Mouse (Mus musculus): Measurements from ENCODE around the gene Sri. TPM values are rescaled to one million over a fixed set of nuclear protein-coding genes. Genes with fewer than 3 reads are reported as not detected.

Sri gene
- polyA plus RNA-seq, 1 experiment from 2014 or later = 257 TPM

DNA sequence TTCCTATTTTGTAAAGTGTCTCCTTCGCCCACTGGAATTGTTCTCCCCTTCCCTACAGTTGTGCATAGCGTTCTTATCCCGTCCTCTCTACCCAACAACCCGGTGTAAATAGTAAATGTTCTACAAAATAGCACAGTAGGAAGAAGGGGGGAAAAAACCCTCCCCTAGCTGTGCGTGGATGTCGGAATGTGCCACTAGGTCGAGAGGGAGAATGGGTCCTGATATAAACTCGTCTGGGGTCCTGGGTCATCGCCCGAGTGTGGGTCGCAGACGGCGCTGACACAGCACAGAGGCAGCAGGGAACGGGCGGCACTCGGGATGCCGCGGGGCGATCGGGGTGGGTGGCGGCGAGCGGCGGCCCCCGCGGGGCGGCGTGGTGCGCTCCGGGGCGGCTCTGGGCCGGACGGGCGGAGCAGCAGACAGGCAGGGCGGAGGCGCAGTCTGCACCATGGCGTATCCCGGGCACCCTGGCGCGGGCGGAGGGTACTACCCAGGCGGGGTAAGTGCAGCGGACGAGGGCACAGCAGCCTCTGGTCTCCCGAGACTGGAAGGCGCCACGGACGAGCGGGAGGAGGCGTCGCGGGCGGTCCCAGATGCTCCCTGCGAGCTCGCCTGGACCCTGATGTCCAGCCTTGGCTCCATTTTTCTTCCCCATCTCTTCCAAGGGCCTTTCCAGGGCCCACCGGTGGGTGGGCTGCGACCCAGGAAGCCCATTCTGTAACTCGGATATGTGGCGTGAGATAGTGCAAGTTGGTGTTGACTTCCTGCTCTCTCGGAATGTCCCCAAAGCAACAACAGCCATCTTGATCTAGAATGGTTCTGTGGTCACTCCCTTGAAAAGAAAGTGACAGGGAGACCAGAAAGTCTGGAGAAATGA lies 10.5 kb downstream of the Sri start:
- peaks cover 27% of the 10 kb centered on the region for H3K36me3 ChIP-seq (ENCODE audit: control insufficient read depth, insufficient read depth, low read length)
- H3K9me3 ChIP-seq (ENCODE audit: control insufficient read depth, low read length) = no peaks in the 10 kb centered on the region
- H3K4me2 ChIP-seq (ENCODE audit: low read length) = peak overlapping the region; percentile 82
- H3K27ac ChIP-seq (ENCODE audit: low read depth) = peak overlapping the region; percentile 88
- ATAC-seq (replicated peaks; ENCODE audit: low FRiP score, low TSS enrichment, low read depth) (peak; percentile 97), DNase-seq (ENCODE audit: low spot score) (peak; percentile 90)
- peaks cover 7% of the 10 kb centered on the region for H3K4me1 ChIP-seq (replicated peaks; ENCODE audit: control insufficient read depth, insufficient read depth, low read length)
- no peaks in the 10 kb centered on the region for H3K27me3 ChIP-seq (replicated peaks; ENCODE audit: control insufficient read depth, insufficient read depth, low read length)
- peak overlapping the region; percentile 89 for H3K9ac ChIP-seq (ENCODE audit: low read length)
- peak overlapping the region; percentile 54 for H3K4me3 ChIP-seq (ENCODE audit: low read depth, low read length)
- WGBS = under 1% methylated on average over 57 of the region's 60 CpGs

DNA sequence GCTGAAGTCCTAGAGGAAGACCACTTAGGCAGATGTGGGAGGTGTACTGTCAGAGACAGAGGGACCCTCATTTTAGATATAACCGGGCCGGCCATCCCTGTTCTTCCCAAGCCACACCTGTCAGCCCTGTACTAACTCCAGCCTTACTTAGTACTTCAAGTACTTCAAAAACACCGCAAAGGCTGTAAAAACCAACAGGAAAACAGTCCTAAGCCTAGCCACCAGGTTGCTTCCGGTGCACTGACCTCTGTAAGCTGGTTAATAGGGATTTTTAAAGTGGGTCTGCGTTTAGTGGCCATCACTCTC lies 11.1 kb downstream of the Sri start:
- peak overlapping the region; percentile 82 for H3K4me2 ChIP-seq (ENCODE audit: low read length)
- no peaks in the 10 kb centered on the region for H3K27me3 ChIP-seq (replicated peaks; ENCODE audit: control insufficient read depth, insufficient read depth, low read length)
- peaks cover 33% of the 10 kb centered on the region for H3K36me3 ChIP-seq (ENCODE audit: control insufficient read depth, insufficient read depth, low read length)
- WGBS = 43% methylated on average over 5 of the region's 5 CpGs
- H3K9me3 ChIP-seq (ENCODE audit: control insufficient read depth, low read length) = no peaks in the 10 kb centered on the region
- DNase-seq (ENCODE audit: low spot score) (no peak), ATAC-seq (replicated peaks; ENCODE audit: low FRiP score, low TSS enrichment, low read depth) (peak; percentile 57)
- H3K9ac ChIP-seq (ENCODE audit: low read length) = peak overlapping the region; percentile 89
- H3K4me3 ChIP-seq (ENCODE audit: low read depth, low read length) = peak overlapping the region; percentile 54
- H3K27ac ChIP-seq (ENCODE audit: low read depth) = peak overlapping the region; percentile 88
- H3K4me1 ChIP-seq (replicated peaks; ENCODE audit: control insufficient read depth, insufficient read depth, low read length) = peaks cover 7% of the 10 kb centered on the region

DNA sequence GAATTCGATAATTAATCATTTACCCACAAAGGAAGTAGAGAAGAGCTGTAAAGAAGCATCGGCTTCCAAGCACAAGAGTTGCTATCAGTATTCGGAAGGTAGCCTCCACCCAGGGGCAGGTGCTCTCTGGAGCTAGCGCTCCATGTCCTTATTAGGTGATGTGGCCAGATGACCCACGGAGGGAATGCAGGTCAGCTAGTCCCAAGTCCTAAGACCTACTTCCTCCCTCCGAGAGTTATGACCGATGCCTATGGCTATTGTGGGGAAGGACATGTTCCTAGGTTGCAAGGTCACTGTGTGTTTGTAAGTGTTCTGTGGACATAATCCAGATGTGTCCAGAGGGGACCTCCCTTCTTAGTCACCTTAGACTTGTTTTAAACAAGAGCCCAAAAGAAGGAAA lies 12.2 kb downstream of the Sri start:
- Histone ChIP-seq H3K27me3 (replicated peaks; ENCODE audit: control insufficient read depth, insufficient read depth, low read length) (no peaks in the 10 kb centered on the region), H3K4me1 (replicated peaks; ENCODE audit: control insufficient read depth, insufficient read depth, low read length) (peaks cover 7% of the 10 kb centered on the region), H3K9me3 (ENCODE audit: control insufficient read depth, low read length) (no peaks in the 10 kb centered on the region), H3K4me2 (ENCODE audit: low read length) (no peak overlapping the region), H3K9ac (ENCODE audit: low read length) (no peak overlapping the region), H3K36me3 (ENCODE audit: control insufficient read depth, insufficient read depth, low read length) (peaks cover 38% of the 10 kb centered on the region), H3K4me3 (ENCODE audit: low read depth, low read length) (no peak overlapping the region), H3K27ac (ENCODE audit: low read depth) (no peak overlapping the region)
- 74% methylated on average over 7 of the region's 7 CpGs for WGBS
- no peak for ATAC-seq (replicated peaks; ENCODE audit: low FRiP score, low TSS enrichment, low read depth)
- DNase-seq (ENCODE audit: low spot score) = no peak

DNA sequence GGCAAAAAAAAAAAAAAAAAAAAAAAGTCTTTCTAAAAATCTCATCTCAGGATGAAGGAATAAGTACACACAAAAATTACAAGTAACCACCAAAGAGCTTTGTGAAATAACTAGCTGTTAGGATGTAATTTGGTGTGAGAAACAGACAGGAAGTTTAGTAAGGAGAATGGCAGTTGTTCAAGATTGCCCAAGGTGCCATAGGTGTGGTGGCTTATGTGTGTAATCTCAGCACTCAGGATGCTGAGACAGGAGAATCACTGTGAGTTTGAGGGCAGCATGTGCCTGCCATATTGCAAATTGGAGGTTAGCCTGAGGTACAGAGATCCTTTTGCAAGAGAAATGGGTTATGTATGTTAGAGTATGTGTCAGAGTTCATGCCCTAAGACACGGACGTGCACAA lies 16.6 kb downstream of the Sri start:
- no peak overlapping the region for H3K27ac ChIP-seq (ENCODE audit: low read depth)
- no peak for ATAC-seq (replicated peaks; ENCODE audit: low FRiP score, low TSS enrichment, low read depth)

DNA sequence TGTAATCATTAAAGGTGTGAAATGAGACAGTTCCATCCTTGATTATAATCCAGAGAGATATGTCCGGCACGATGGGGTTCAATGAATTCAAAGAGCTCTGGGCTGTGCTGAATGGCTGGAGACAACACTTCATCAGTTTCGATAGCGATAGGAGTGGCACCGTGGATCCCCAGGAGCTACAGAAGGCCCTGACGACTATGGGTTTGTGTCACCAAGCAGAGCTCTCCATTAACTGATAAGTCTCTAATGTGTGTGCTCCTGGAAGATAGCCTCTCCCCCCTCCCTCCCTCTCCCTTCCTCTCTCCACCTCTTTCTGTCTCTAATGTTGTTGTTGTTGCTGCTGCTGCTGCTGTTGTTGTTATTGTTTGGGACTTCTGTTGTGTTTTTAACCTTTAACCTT lies 17.3 kb downstream of the Sri start:
- DNase-seq (ENCODE audit: low spot score) = no peak
- Histone ChIP-seq H3K9me3 (ENCODE audit: control insufficient read depth, low read length) (no peaks in the 10 kb centered on the region), H3K4me1 (replicated peaks; ENCODE audit: control insufficient read depth, insufficient read depth, low read length) (no peaks in the 10 kb centered on the region; the same call in 1 of the 2 replicates), H3K9ac (ENCODE audit: low read length) (no peak overlapping the region), H3K27me3 (replicated peaks; ENCODE audit: control insufficient read depth, insufficient read depth, low read length) (no peaks in the 10 kb centered on the region), H3K4me2 (ENCODE audit: low read length) (no peak overlapping the region), H3K4me3 (ENCODE audit: low read depth, low read length) (no peak overlapping the region), H3K27ac (ENCODE audit: low read depth) (no peak overlapping the region), H3K36me3 (ENCODE audit: control insufficient read depth, insufficient read depth, low read length) (peaks cover 85% of the 10 kb centered on the region)
- ATAC-seq (replicated peaks; ENCODE audit: low FRiP score, low TSS enrichment, low read depth) = no peak
- 76% methylated on average over 6 of the region's 6 CpGs for whole genome bisulfite sequencing

More for the DNA sequence above, 16.6 kb downstream of the Sri start:
- peaks cover 2% of the 10 kb centered on the region for H3K4me1 ChIP-seq (replicated peaks; ENCODE audit: control insufficient read depth, insufficient read depth, low read length)
- H3K9ac ChIP-seq (ENCODE audit: low read length) = no peak overlapping the region
- H3K9me3 ChIP-seq (ENCODE audit: control insufficient read depth, low read length) = no peaks in the 10 kb centered on the region
- 91% methylated on average over 2 of the region's 2 CpGs for WGBS
- no peak for DNase-seq (ENCODE audit: low spot score)
- H3K27me3 ChIP-seq (replicated peaks; ENCODE audit: control insufficient read depth, insufficient read depth, low read length) = no peaks in the 10 kb centered on the region
- H3K36me3 ChIP-seq (ENCODE audit: control insufficient read depth, insufficient read depth, low read length) = peaks cover 81% of the 10 kb centered on the region
- H3K4me2 ChIP-seq (ENCODE audit: low read length) = no peak overlapping the region
- H3K4me3 ChIP-seq (ENCODE audit: low read depth, low read length) = no peak overlapping the region

- Histone ChIP-seq H3K9me3 (ENCODE audit: control insufficient read depth, low read length) (no peaks in the 10 kb centered on the region), H3K36me3 (ENCODE audit: control insufficient read depth, insufficient read depth, low read length) (peaks cover 19% of the 10 kb centered on the region), H3K27me3 (replicated peaks; ENCODE audit: control insufficient read depth, insufficient read depth, low read length) (no peaks in the 10 kb centered on the region), H3K4me2 (ENCODE audit: low read length) (no peak overlapping the region), H3K9ac (ENCODE audit: low read length) (no peak overlapping the region), H3K4me3 (ENCODE audit: low read depth, low read length) (no peak overlapping the region), H3K4me1 (replicated peaks; ENCODE audit: control insufficient read depth, insufficient read depth, low read length) (no peaks in the 10 kb centered on the region), H3K27ac (ENCODE audit: low read depth) (no peak overlapping the region)
- 89% methylated on average over 9 of the region's 9 CpGs for whole genome bisulfite sequencing
- DNase-seq (ENCODE audit: low spot score) (no peak), ATAC-seq (replicated peaks; ENCODE audit: low FRiP score, low TSS enrichment, low read depth) (no peak)
Measured at GRCm38 (mm10) chr5:8073406-8073805, 27.5 kb downstream of the Sri start.

GRCm38 (mm10) chr5:8073901-8074561 lies 28.2 kb downstream of the Sri start:
- Histone ChIP-seq H3K9ac (ENCODE audit: low read length) (no peak overlapping the region), H3K27me3 (replicated peaks; ENCODE audit: control insufficient read depth, insufficient read depth, low read length) (no peaks in the 10 kb centered on the region), H3K4me1 (replicated peaks; ENCODE audit: control insufficient read depth, insufficient read depth, low read length) (no peaks in the 10 kb centered on the region), H3K4me2 (ENCODE audit: low read length) (no peak overlapping the region), H3K36me3 (ENCODE audit: control insufficient read depth, insufficient read depth, low read length) (peaks cover 16% of the 10 kb centered on the region), H3K9me3 (ENCODE audit: control insufficient read depth, low read length) (no peaks in the 10 kb centered on the region), H3K4me3 (ENCODE audit: low read depth, low read length) (no peak overlapping the region), H3K27ac (ENCODE audit: low read depth) (no peak overlapping the region)
- 90% methylated on average over 9 of the region's 9 CpGs for WGBS
- ATAC-seq (replicated peaks; ENCODE audit: low FRiP score, low TSS enrichment, low read depth) (no peak), DNase-seq (ENCODE audit: low spot score) (no peak)

DNA sequence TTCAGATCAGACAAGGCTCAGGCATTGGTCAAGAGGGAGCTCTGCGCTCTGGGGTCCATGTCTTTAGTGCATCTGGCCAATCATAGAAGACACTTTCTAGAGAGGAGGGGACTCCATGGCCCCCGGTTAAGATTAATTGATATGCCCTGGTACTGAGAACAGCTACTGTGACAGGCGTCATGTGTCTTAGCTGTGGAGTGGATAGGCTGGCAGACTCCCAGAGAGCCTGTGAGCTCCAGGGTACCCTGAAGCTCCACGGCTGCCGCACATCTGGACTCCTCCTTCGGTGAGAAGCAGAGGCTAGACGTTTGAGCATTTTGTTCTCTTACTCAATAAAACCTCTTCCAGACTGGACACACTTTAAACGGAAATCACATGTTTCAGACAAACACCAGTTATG lies 31.6 kb downstream of the Sri start:
- WGBS = 77% methylated on average over 8 of the region's 8 CpGs
- no peaks in the 10 kb centered on the region for H3K4me1 ChIP-seq (replicated peaks; ENCODE audit: control insufficient read depth, insufficient read depth, low read length)
- no peak overlapping the region for H3K27ac ChIP-seq (ENCODE audit: low read depth)
- no peaks in the 10 kb centered on the region for H3K27me3 ChIP-seq (replicated peaks; ENCODE audit: control insufficient read depth, insufficient read depth, low read length)
- no peak overlapping the region for H3K4me2 ChIP-seq (ENCODE audit: low read length)
- H3K4me3 ChIP-seq (ENCODE audit: low read depth, low read length) = no peak overlapping the region
- ATAC-seq (replicated peaks; ENCODE audit: low FRiP score, low TSS enrichment, low read depth) (no peak), DNase-seq (ENCODE audit: low spot score) (no peak)
- no peak overlapping the region for H3K9ac ChIP-seq (ENCODE audit: low read length)
- peaks cover 4% of the 10 kb centered on the region; the same call in 1 of the 2 replicates for H3K36me3 ChIP-seq (ENCODE audit: control insufficient read depth, insufficient read depth, low read length)
- H3K9me3 ChIP-seq (ENCODE audit: control insufficient read depth, low read length) = no peaks in the 10 kb centered on the region

Data from intestine, embryonic 14.5 days (tissue).